Comparison of ENCODE assay signal across 31 mouse cellular contexts in genomic region chr11:24101625-24102024, GRCm38 (mm10). TPM values are rescaled to one million over a fixed set of nuclear protein-coding genes. Genes with fewer than 3 reads are reported as not detected.
A peak's percentile ranks its signal among the peaks of the same experiment; 100 is the strongest.
DNase-seq lines count a peak whose midpoint lies in the region; ATAC-seq lines count a peak whose summit lies in the region.
"Had no signal": no experiment of that assay in that cellular context is flagged by ENCODE, and none has a peak within 500 bp of the region (broad histone marks: within the 10 kb centered on the region; RNA-seq: fewer than 3 reads in every experiment).

No protein-coding gene starts in this region.

- no peaks in the 10 kb centered on the region for H3K36me3 ChIP-seq in forebrain, embryonic 13.5 days (ENCODE audit: poor library complexity, severe bottlenecking)
- peaks cover 12% of the 10 kb centered on the region; the same call in 1 of the 2 replicates for H3K36me3 ChIP-seq in forebrain, embryonic 12.5 days (replicated peaks)
- peaks cover 3% of the 10 kb centered on the region; the same call in 1 of the 2 replicates for H3K36me3 ChIP-seq in hindbrain, embryonic 14.5 days (replicated peaks; ENCODE audit: control insufficient read depth, insufficient read depth)
- H3K36me3 ChIP-seq in hindbrain, embryonic 12.5 days = no peaks in the 10 kb centered on the region
- peaks cover 55% of the 10 kb centered on the region for H3K36me3 ChIP-seq in liver, embryonic 12.5 days
- H3K36me3 ChIP-seq: hindbrain, embryonic 15.5 days; kidney, embryonic 15.5 days had no signal

- no peak overlapping the region for H3K4me2 ChIP-seq in forebrain, embryonic 13.5 days
- H3K4me2 ChIP-seq in forebrain, embryonic 12.5 days = no peak overlapping the region
- H3K4me2 ChIP-seq in hindbrain, embryonic 14.5 days (replicated peaks) = no peak overlapping the region
- H3K4me2 ChIP-seq in hindbrain, embryonic 12.5 days (replicated peaks) = no peak overlapping the region
- H3K4me2 ChIP-seq in liver, embryonic 12.5 days = peak overlapping the region; percentile 53
- H3K4me2 ChIP-seq: kidney, embryonic 15.5 days had no signal

- no peak for ATAC-seq in forebrain, embryonic 13.5 days
- no peak for ATAC-seq in forebrain, embryonic 12.5 days (ENCODE audit: low FRiP score)
- ATAC-seq in hindbrain, embryonic 14.5 days (ENCODE audit: low FRiP score) = no peak
- ATAC-seq in hindbrain, embryonic 12.5 days (ENCODE audit: low FRiP score) = no peak
- peak; percentile 83 for ATAC-seq in liver, embryonic 12.5 days
- ATAC-seq: activated CD4-positive, CD25-positive, alpha-beta regulatory T cell, adult 4 months; CD4-positive, CD25-positive, alpha-beta regulatory T cell, adult 4 months; intestine, postnatal 0 days had no signal

- no peaks in the 10 kb centered on the region for H3K9me3 ChIP-seq in forebrain, embryonic 13.5 days (replicated peaks)
- no peaks in the 10 kb centered on the region for H3K9me3 ChIP-seq in forebrain, embryonic 12.5 days
- no peaks in the 10 kb centered on the region for H3K9me3 ChIP-seq in hindbrain, embryonic 14.5 days (ENCODE audit: control insufficient read depth, low read length)
- no peaks in the 10 kb centered on the region for H3K9me3 ChIP-seq in hindbrain, embryonic 12.5 days (replicated peaks)
- no peaks in the 10 kb centered on the region for H3K9me3 ChIP-seq in liver, embryonic 12.5 days (replicated peaks)
- H3K9me3 ChIP-seq: hindbrain, embryonic 15.5 days; kidney, embryonic 15.5 days had no signal

- H3K4me3 ChIP-seq in forebrain, embryonic 13.5 days = no peak overlapping the region
- H3K4me3 ChIP-seq in forebrain, embryonic 12.5 days (replicated peaks) = no peak overlapping the region
- H3K4me3 ChIP-seq in hindbrain, embryonic 14.5 days (replicated peaks; ENCODE audit: low read length) = no peak overlapping the region
- H3K4me3 ChIP-seq in hindbrain, embryonic 12.5 days = no peak overlapping the region
- H3K4me3 ChIP-seq in liver, embryonic 12.5 days = 0 out of 2 replicates have a peak overlapping the region, but pooled peaks have one; percentile 5
- H3K4me3 ChIP-seq: hindbrain, embryonic 15.5 days; kidney, embryonic 15.5 days; myocyte had no signal

- 87% methylated on average over 3 of the region's 3 CpGs for WGBS in forebrain, embryonic 13.5 days
- 87% methylated on average over 3 of the region's 3 CpGs for WGBS in forebrain, embryonic 12.5 days
- 80% methylated on average over 3 of the region's 3 CpGs for WGBS in hindbrain, embryonic 14.5 days
- 90% methylated on average over 3 of the region's 3 CpGs for WGBS in hindbrain, embryonic 12.5 days
- WGBS in liver, embryonic 12.5 days (ENCODE audit: insufficient replicate concordance) = 15% methylated on average over 3 of the region's 3 CpGs

- no peak overlapping the region for H3K9ac ChIP-seq in forebrain, embryonic 13.5 days
- H3K9ac ChIP-seq in forebrain, embryonic 12.5 days = no peak overlapping the region
- H3K9ac ChIP-seq in hindbrain, embryonic 14.5 days = no peak overlapping the region
- no peak overlapping the region for H3K9ac ChIP-seq in hindbrain, embryonic 12.5 days
- peak overlapping the region; percentile 56 for H3K9ac ChIP-seq in liver, embryonic 12.5 days
- H3K9ac ChIP-seq: hindbrain, embryonic 15.5 days; kidney, embryonic 15.5 days had no signal

- no peaks in the 10 kb centered on the region for H3K27me3 ChIP-seq in forebrain, embryonic 13.5 days
- no peaks in the 10 kb centered on the region for H3K27me3 ChIP-seq in forebrain, embryonic 12.5 days
- no peaks in the 10 kb centered on the region for H3K27me3 ChIP-seq in hindbrain, embryonic 14.5 days (ENCODE audit: control insufficient read depth, insufficient read depth, low read length)
- no peaks in the 10 kb centered on the region for H3K27me3 ChIP-seq in hindbrain, embryonic 12.5 days
- H3K27me3 ChIP-seq in liver, embryonic 12.5 days (replicated peaks) = no peaks in the 10 kb centered on the region
- H3K27me3 ChIP-seq: hindbrain, embryonic 15.5 days had no signal

- 0 out of 2 replicates have a peak overlapping the region, but pooled peaks have one; percentile 82 for H3K27ac ChIP-seq in forebrain, embryonic 13.5 days
- no peak overlapping the region for H3K27ac ChIP-seq in forebrain, embryonic 12.5 days
- peak overlapping the region; percentile 7; the same call in 1 of the 2 replicates for H3K27ac ChIP-seq in hindbrain, embryonic 14.5 days
- no peak overlapping the region for H3K27ac ChIP-seq in hindbrain, embryonic 12.5 days
- H3K27ac ChIP-seq in liver, embryonic 12.5 days = peak overlapping the region; percentile 84
- H3K27ac ChIP-seq: hindbrain, embryonic 15.5 days; kidney, embryonic 15.5 days had no signal

- H3K4me1 ChIP-seq in forebrain, embryonic 13.5 days = peaks cover 82% of the 10 kb centered on the region
- peaks cover 76% of the 10 kb centered on the region for H3K4me1 ChIP-seq in forebrain, embryonic 12.5 days
- H3K4me1 ChIP-seq in hindbrain, embryonic 14.5 days (replicated peaks; ENCODE audit: control insufficient read depth, insufficient read depth, low read length) = peaks cover 72% of the 10 kb centered on the region
- peaks cover 77% of the 10 kb centered on the region for H3K4me1 ChIP-seq in hindbrain, embryonic 12.5 days
- peaks cover 85% of the 10 kb centered on the region for H3K4me1 ChIP-seq in liver, embryonic 12.5 days

- DNase-seq in hindbrain, embryonic 14.5 days (ENCODE audit: low spot score) = no peak
- DNase-seq in left cerebral cortex, adult 11 months (ENCODE audit: low spot score) = no peak
- DNase-seq in gastrocnemius, adult 18-20 months (ENCODE audit: low spot score) = no peak
- DNase-seq in spleen, adult 18-20 months = no peak
- DNase-seq: adrenal gland, postnatal 14 days; cerebellum, adult 11 months; cerebellum, postnatal 10 days; gastrocnemius, postnatal 36 days; heart, postnatal 10 days; layer of hippocampus, postnatal 36 days; left cerebral cortex, postnatal 4 days; lung, postnatal 10 days; midbrain, embryonic 14.5 days; right cerebral cortex, postnatal 14 days; thymus, postnatal 4 days had no signal

RNA-seq across cellular contexts. Expression of gene Bcl11a, which starts 23.8 kb away (rescaled TPM):
- 159 and 161 TPM in 2 replicates for polyA plus RNA-seq in forebrain, embryonic 13.5 days (2015; fragmentation: Nextera tagmentation; extraction: Ambion mirVana)
- 129 and 130 TPM in 2 replicates for polyA plus RNA-seq in forebrain, embryonic 12.5 days (2016; fragmentation: Nextera tagmentation; extraction: Ambion mirVana)
- 106 and 117 TPM in 2 replicates for polyA plus RNA-seq in hindbrain, embryonic 14.5 days (2014; fragmentation: Nextera tagmentation; extraction: Ambion mirVana)
- polyA plus RNA-seq in hindbrain, embryonic 12.5 days (2016; fragmentation: Nextera tagmentation; extraction: Ambion mirVana) = 89.1 and 94.8 TPM in 2 replicates
- polyA plus RNA-seq in liver, embryonic 12.5 days (2016; fragmentation: Nextera tagmentation; extraction: Ambion mirVana) = 53.4 and 53.5 TPM in 2 replicates
- total RNA-seq in gastrocnemius, adult 18-20 months (2021) = under 1 TPM in 1 of 2 experiments, not detected in 1; 0.05 TPM
- polyA plus RNA-seq: myocyte had no signal

RNA-seq across cellular contexts. Expression of gene A830031A19Rik, which starts 26.8 kb away (rescaled TPM):
- not detected in 2 replicates for polyA plus RNA-seq in forebrain, embryonic 13.5 days (2015; fragmentation: Nextera tagmentation; extraction: Ambion mirVana)
- polyA plus RNA-seq in forebrain, embryonic 12.5 days (2016; fragmentation: Nextera tagmentation; extraction: Ambion mirVana) = not detected in 2 replicates
- polyA plus RNA-seq in hindbrain, embryonic 14.5 days (2014; fragmentation: Nextera tagmentation; extraction: Ambion mirVana) = not detected in 2 replicates
- polyA plus RNA-seq in hindbrain, embryonic 12.5 days (2016; fragmentation: Nextera tagmentation; extraction: Ambion mirVana) = not detected in 2 replicates
- not detected in 2 replicates for polyA plus RNA-seq in liver, embryonic 12.5 days (2016; fragmentation: Nextera tagmentation; extraction: Ambion mirVana)
- not detected for total RNA-seq in gastrocnemius, adult 18-20 months (2021)
- total RNA-seq: adrenal gland, postnatal 14 days; ES-E14; gastrocnemius, postnatal 36 days; heart, postnatal 10 days; liver, adult 2 months; megakaryocyte progenitor cell, adult 5-6 weeks had no signal
- polyA plus RNA-seq: activated CD4-positive, CD25-positive, alpha-beta regulatory T cell, adult 4 months; CD4-positive, CD25-positive, alpha-beta regulatory T cell, adult 4 months; hindbrain, embryonic 15.5 days; intestine, postnatal 0 days; kidney, embryonic 15.5 days; liver, adult 2 months; midbrain, embryonic 14.5 days; myocyte; neural tube, embryonic 14.5 days; spleen, adult 2 months; stomach, embryonic 14.5 days had no signal

Comparison
In these comparisons a context has a peak if more than half of its experiments do, and no peak if none do; other contexts are left out.
1. H3K27ac ChIP-seq: peak in forebrain, embryonic 13.5 days (single experiment), hindbrain, embryonic 14.5 days (single experiment) and liver, embryonic 12.5 days (single experiment); none in forebrain, embryonic 12.5 days (single experiment) and hindbrain, embryonic 12.5 days (single experiment).